Mouse (Mus musculus): ENCODE results near the gene Trim24.
"Not testable (repeated sequence)": the region's sequence is repeated elsewhere in the genome, so short reads cannot be mapped to it uniquely, and the experiment has no call there.

The Trim24 gene

DNA sequence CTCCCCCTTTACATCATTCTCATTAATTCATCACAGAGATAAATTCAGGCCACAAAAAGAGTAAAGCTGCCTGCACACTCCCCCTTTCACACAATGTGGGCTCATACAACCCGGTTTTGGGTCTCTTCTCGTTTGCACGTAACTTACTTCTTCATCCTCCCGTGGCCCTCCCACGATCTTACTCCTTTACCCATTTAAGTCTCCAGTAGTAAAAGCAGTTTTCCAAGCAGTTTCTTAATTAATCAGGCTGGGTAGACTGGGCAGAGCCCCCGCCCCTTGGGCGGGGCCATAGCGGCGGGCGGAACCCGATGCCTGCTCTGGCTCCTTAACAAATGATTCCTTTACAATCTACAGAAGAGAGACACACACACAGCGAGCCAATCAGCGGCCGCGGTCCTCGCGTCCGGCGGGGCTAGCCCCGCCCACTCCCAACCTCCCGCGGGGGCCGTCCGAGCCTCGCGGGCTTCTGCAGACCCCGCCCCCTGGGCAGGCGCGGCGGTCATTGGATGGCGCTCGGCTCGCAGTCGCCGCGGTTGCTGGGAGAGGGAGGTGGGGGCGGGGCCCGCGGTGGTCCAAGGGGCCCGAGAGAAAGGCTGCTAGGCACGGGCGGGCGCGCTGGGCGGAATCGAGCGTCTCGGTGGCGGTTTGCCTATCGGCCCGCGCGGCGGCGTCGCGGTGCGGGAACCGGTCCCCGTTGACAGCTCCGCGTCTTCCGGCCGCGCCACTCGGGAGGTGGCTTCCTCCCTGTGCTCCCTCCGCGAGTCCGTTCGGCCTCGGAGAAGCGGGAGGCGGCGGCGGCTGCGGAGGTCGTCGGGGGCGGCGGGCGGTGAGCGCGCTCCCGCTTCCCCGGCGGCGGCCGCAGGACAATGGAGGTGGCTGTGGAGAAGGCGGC is at the start of gene Trim24:
Gene Trim24, plus strand, starts transcription at position 567 of the 892 bp plus-strand sequence.
- peak; percentile 97 for DNase-seq (ENCODE audit: low spot score)

- DNase-seq (ENCODE audit: low spot score), result no peak
Measured at GRCm38 (mm10) chr6:37821531-37822051, 49.0 kb upstream of the Trim24 start.

DNA sequence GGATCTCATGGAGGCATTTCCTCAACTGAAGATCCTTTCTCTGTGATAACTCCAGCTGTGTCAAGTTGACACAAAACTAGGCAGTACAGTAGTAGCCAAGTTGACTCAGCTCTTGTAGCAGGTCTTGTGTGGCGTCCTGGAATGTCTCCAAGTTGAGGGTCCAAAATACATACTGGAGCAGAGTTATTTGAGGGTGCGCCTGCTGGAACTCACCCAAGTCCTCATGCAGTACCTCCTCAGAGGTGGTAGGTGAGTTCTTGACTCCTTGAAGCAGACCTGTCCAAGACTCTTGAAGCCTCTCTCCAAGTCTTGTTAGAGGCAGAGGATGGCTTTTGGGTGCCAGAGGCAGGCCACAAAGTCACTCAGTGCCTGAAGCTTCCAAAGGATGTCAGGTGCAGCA is 48.2 kb upstream of the Trim24 start:
- DNase-seq (ENCODE audit: low spot score), result no peak

DNA sequence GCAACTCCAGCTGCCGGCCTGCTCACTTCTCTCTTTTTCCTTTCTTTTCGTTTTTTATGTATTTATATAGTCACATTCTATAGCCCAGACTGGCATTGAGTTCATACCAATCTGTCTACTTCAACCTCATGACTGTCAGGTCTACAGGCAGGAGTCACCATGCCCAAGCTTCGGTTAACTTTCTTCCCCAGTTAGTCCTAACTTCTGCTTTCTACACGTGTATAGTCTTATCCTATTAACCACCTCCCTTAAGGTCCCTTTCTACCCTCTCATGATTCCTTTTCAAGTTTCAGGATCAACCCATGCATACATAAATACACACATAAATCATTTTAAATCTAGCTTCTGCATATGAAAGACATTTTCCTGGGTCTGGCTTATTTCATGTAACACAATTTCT is 46.9 kb upstream of the Trim24 start:
- no peak for DNase-seq (ENCODE audit: low spot score)

GRCm38 (mm10) chr6:37825331-37826115 is 45.1 kb upstream of the Trim24 start:
- DNase-seq (ENCODE audit: low spot score), result not testable (repeated sequence)

GRCm38 (mm10) chr6:37828955-37829354 is 41.7 kb upstream of the Trim24 start:
- no peak for DNase-seq (ENCODE audit: low spot score)

DNA sequence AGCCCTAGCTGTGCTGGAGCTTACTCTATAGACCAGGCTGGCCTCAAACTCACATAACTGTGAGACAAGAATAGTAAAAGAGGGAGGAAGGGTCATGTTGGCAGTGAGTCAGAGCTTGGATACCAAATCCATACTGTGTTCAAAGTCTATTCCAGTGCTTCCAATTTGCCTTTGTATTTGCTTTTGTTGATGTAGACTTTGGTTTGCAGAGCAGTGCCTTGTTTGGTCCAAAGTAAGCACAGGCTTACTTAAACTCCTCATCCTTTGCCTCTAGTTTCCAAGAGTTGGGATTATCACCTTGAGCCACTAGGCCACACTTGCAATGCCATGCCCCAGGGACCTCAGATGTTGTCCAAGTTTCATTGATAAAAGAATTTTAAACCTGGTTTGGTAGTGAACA is 41.0 kb upstream of the Trim24 start:
- peak; percentile 28 for DNase-seq (ENCODE audit: low spot score)

DNA sequence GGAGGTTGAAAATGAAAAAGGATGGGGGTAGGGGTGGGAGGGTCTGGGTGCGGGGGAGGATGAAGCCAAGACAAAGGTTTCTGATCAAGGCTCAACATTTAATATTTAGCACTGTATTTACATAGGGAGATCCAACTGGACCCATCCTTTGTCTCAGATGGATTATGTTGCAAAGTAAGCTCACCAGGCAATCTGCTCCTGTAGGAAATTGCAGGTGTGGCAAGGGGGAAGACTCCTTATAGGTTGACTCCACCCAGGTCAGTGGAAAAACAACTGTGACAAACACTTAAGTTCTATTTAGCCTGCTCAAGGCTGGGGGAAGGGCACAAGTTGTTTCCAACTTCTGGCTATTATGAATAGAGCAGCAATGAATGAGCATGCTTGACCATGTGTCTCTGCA is 36.9 kb upstream of the Trim24 start:
- DNase-seq (ENCODE audit: low spot score), result no peak

DNA sequence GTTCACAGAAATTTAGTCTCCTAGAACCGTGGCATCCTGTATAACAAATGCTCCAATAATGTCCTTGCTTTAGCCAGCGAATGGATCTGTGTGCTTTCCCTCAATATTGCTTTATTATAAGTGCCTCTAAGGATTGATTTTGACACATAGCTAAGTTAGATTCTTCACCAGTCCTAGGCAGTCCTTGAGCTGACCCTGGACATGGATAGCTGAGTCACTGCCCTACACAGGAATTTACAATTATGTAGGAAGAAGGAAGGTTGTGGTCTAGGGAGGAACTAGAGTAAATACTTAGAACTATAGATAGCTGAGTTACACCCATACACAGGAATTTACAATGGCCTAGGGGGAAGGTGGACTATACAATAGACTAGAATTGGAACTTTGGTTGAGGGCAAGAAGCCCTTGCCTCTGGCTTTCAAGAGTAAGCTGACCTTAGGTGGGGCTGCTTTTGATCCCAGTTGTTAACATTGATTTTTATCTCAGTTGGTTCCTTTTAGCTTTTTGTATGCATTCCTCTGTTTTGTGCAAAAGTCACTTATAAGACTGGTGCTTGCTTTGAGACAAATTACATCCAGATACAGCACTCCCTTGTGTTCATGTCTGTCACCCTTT is 33.6 kb upstream of the Trim24 start:
- not testable (repeated sequence) for DNase-seq (ENCODE audit: low spot score)

DNA sequence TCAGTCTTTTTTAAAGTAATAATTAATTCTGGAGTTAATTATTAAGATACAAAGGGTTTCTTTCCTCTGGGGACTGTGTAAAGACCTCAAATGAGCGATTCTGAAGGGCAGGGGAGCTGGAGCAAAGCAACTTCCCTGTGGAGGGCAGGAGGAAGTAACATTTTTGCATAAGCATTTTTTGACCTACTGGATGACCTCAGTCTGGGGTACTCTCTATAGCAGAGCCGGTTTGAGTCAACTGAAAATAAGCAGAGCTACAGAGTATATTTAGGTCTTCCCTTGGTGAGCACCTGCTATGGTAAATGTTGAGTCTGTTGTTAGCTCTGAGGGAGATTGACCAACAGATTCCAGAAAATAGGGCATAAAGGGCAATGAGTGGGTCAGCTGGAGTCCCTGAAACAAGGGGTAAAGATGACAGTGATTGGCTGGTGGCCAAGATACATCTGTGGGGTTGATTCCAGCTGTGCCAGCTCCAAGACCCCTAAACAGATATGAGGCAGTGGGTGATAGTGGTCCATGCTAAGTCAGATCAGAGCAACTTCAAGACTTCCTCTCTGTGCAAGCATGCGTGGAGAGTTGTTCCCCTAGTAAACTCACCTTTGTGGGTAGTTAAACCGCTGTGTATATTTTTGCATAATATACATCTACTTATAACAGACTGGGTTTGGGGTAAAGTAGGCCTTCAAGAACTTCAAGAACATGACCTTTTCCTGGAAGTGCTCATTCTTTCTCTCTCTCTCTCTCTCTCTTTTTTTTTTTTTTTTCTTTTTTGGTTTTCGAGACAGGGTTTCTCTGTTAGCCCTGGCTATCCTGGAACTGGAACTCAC is 27.6 kb upstream of the Trim24 start:
- DNase-seq (ENCODE audit: low spot score), result no peak

- DNase-seq (ENCODE audit: low spot score), result no peak
Measured at GRCm38 (mm10) chr6:37843647-37844273, 26.9 kb upstream of the Trim24 start.

DNA sequence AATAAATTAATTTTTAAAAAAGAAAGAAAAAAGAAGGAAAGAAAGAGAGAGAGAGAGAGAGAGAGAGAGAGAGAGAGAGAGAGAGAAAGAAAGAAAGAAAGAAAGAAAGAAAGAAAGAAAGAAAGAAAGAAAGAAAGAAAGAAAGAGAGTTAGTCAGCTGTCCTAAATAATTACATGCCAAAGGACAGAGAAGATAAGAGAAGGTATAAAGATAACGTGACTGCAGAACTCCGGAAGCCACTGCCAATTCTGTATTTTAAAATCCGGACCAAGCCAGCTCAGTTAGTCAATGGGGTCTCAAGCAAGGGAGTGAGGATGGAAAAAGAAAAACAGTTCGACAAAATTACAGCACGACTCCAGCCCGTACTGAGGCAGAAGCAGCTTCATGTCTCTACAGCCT is 25.7 kb upstream of the Trim24 start:
- DNase-seq (ENCODE audit: low spot score), result not testable (repeated sequence)

DNA sequence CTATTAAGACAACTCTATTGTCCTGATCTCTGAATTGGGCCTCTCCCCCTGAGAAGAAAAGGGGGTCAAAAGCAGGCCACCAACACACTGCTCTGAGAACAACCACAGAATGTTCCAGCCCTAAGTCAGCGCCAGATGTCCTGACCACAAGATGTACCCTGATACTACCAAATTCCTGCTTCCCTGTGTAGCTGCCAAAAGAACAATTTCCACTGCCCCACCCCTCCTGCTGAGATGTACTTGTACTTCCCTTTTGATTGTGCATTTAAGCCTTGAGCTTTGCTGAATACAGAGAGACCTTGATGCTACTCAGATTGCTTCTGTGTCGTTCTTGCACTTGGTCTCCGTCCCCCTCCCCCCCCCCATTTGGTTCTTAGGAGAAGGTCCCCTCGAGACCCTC is 23.1 kb upstream of the Trim24 start:
- not testable (repeated sequence) for DNase-seq (ENCODE audit: low spot score)

DNA sequence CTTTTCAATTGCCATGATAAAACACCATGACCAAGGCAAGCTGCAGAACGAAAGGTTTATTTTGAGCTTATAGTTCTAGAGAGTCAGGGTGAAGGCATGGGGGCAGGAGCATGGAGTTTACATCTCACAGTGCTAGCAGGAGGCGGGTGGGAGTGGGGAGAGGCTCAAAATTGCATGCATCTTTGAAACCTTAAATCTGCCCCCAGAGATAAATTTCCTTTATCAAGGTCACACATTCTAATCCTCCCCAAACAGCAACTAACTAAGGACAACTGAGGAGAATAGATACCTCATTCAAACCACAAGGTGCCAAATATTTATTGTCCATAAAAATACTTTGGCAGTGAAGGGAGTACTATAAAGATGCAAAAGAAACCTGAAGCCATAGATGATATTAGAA is 19.3 kb upstream of the Trim24 start:
- no peak for DNase-seq (ENCODE audit: low spot score)

DNA sequence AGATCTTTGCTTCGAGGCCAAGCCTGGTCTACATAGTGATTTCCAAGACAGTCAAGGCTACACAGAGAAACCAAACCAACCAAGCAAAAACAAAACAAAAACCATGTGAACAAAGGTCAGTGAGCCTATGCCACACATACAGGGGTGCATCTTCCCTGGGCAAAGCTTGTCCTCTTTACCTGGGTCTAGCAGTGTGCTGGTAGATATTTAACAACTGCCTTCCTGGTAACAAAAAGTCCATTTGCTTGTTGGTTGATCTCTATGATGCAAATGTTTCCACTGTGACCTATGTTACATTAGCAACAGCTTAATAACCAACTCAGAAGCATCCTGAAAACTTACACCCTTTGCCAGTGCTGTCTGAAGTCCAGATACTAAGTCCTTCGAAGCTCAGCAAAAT is 17.3 kb upstream of the Trim24 start:
- no peak for DNase-seq (ENCODE audit: low spot score)

DNA sequence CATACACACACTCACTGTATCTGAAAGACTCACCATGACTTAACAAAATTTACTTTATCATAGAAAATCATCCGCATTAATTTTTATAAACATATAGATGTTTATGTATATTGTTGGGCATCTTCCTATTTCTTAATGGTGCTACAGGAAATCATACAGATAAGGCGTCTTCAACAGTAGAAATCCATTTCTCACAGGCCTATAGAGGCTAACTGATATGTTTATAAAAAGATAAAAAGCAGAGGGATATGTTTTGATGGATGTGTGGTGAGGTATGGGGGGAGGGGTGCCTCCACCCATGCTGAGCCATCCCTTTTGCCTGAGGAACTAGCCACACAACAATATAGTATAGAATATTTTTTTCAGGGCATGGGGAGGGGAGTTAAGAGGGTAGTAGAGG is 15.2 kb upstream of the Trim24 start:
- DNase-seq (ENCODE audit: low spot score), result no peak

- not testable (repeated sequence) for DNase-seq (ENCODE audit: low spot score)
Measured at GRCm38 (mm10) chr6:37856300-37856699, 14.3 kb upstream of the Trim24 start.

GRCm38 (mm10) chr6:37857196-37857874 is 13.3 kb upstream of the Trim24 start:
- no peak for DNase-seq (ENCODE audit: low spot score)

GRCm38 (mm10) chr6:37858126-37858525 is 12.5 kb upstream of the Trim24 start:
- DNase-seq (ENCODE audit: low spot score), result no peak

GRCm38 (mm10) chr6:37862893-37863292 is 7.7 kb upstream of the Trim24 start:
- peak; percentile 17 for DNase-seq (ENCODE audit: low spot score)

All from yolk sac, embryonic 10.5 days (tissue).